Mouse (Mus musculus): ENCODE results near the gene Nolc1.
"Not testable (repeated sequence)": the region's sequence is repeated elsewhere in the genome, so short reads cannot be mapped to it uniquely, and the experiment has no call there.

The Nolc1 gene

GRCm38 (mm10) chr19:46094144-46094543, 18.5 kb downstream of the Nolc1 start:
- DNase-seq, result no peak

- DNase-seq, result no peak
Observed at GRCm38 (mm10) chr19:46095291-46095690, 19.6 kb downstream of the Nolc1 start.

- no peak for DNase-seq
Observed at GRCm38 (mm10) chr19:46096396-46096795, 20.7 kb downstream of the Nolc1 start.

DNA sequence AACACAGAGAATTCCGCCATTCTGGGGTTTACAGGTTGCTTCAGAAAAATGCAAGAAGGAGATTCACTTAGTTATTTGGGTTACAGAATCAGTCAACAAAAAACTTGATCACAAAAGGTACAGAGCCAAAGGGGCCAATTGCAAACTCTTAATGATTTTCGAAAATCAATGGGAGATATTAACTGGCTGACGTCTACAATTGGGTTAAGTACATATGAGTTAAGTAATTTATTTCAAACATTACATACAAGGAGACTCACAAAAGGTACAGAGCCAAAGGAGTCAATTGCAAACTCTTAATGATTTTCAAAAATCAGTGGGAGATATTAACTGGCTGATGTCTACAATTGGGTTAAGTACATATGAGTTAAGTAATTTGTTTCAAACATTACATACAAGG, 23.9 kb downstream of the Nolc1 start:
- no peak for DNase-seq

GRCm38 (mm10) chr19:46103437-46104186, 27.9 kb downstream of the Nolc1 start:
- DNase-seq, result no peak

GRCm38 (mm10) chr19:46104187-46104557, 28.5 kb downstream of the Nolc1 start:
- DNase-seq, result no peak

DNA sequence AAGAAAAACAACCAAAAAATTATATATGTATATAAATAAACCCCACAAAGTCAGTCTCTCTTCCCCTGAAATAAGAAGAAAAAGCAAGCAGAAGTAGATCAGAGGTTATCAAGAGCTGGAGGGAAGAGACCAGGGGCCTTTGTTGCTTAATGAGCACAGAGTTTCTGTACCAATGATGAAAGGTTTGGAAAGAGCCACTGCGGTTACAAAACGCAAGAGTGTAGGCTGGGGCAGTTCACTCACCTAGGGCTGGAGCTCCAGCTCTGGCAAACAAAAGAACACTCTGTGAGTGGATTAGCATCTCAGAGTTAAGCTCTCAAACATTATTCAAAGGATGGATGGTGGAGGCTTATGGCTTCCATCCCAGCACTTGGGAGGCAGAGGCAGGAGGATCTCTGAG, 34.6 kb downstream of the Nolc1 start:
- DNase-seq, result no peak

GRCm38 (mm10) chr19:46110781-46111180, 35.1 kb downstream of the Nolc1 start:
- no peak for DNase-seq

GRCm38 (mm10) chr19:46114617-46115016, 39.0 kb downstream of the Nolc1 start:
- no peak for DNase-seq

GRCm38 (mm10) chr19:46119458-46119857, 43.8 kb downstream of the Nolc1 start:
- no peak for DNase-seq

DNA sequence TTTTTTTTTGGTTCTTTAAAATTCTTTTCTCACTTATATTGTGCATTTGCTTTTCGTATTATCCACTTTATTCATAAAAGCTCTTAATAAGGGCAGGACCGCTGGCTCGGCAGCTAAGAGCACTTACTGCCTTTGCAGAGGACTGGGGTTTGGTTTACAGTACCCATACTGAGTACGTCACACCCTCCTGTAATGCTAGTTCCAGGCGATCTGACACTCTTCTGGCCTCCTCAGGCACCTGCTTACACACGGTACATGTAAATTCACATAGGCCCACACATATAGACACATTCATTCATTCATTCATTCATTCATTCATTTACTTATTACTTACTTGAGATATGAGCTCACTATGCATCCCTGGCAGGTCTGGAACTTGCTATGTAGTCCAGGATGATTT, 45.2 kb downstream of the Nolc1 start:
- no peak for DNase-seq

DNA sequence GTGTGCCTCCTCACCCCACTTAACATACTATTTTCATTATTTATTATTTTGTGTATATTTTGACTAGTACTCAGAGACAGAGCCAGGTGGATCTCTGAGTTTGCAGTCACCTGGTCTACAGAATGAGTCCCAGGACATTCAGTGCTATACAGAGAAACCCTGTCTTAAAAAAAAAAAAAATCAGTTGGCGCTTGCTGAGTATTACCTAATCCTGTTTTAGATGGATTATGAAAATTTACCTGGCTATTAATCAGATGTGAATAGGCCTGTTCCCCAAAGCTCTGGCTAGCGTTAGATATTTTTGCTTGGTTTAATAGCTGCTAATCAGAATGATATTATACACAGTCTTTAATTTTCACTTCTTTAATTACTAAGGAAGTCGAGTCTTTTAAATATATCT, 48.2 kb downstream of the Nolc1 start:
- DNase-seq, result no peak

- DNase-seq, result no peak
Observed at GRCm38 (mm10) chr19:46124651-46125050, 49.0 kb downstream of the Nolc1 start.

DNA sequence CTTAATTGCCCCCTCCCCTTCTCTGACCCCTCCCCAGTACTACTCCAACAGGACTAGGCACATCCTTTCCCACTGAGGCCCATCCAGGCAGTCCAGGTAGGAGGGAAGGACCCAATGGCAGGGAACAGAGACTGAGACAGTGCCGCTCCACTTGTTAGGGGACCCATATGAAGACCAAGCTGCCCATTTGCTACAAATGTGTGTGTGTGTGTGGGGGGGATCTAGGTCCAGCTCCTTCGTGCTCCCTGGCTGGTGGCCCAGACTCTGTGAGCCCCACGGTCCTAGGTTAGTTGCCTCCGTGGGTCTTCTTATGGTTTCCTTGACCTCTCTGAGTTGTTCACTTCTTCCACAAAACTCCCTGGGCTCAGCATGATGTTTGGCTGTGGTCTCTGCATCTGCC, 50.6 kb downstream of the Nolc1 start:
- DNase-seq, result no peak

- not testable (repeated sequence) for DNase-seq
Observed at GRCm38 (mm10) chr19:46129737-46130136, 54.1 kb downstream of the Nolc1 start.

DNA sequence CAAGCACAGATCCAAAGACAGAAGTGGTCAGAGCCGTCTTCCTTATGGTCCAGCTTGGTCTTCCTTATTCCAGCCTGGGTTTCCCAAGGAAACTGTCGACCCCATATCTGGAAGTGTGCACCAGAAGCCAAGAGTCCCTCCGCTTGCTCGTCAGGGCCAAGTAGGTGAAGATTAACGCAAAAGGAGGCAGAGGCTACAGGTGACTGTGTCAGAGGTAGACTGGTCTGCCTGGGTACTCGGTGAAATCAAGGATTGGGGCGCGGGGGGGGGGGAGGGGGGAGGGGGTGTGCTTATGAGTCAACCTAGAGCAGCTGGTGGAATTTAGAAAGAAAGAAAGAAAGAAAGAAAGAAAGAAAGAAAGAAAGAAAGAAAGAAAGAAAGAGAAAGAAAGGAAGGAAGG, 55.6 kb downstream of the Nolc1 start:
- DNase-seq, result no peak

DNA sequence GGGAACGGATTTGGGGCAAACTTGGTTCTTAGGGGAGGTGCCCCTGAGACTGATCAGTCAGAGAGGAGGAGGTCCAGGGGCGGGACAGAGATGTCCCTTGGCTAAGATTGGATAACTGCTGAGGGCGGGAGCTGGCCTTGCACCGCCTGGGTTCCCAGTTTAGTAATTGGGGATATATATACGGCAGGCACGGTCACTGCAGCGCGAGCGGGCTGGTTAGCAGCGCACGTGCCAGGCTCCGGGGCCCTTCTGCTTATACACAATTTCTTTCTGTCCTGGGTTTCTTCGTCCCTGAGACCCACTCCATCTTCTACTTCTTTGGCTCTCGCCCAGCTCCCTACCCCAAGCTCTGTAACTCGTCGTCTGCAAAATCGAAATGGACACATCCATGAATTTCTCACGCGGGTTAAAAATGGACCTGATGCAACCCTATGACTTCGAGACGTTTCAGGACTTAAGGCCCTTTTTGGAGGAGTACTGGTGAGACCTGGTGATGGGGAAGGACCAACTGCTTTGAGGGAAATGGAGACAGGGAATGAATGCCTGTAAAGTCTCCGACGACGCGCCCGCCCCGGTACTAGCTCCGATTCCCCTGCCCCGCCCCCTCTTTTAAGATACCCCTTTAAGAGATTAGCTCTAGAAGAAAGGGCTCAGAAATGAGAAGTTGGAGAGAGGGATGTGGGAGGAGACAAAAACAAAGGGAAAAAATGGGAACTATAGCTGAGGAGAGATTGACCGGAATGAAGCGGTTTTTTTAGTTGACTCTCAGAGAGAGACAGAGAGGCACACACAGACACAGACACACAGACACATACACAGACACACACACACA, 56.2 kb downstream of the Nolc1 start, which contains the start of gene Elovl3:
Gene Elovl3, plus strand, starts transcription at position 204 of the 832 bp plus-strand sequence.
- no peak for DNase-seq

DNA sequence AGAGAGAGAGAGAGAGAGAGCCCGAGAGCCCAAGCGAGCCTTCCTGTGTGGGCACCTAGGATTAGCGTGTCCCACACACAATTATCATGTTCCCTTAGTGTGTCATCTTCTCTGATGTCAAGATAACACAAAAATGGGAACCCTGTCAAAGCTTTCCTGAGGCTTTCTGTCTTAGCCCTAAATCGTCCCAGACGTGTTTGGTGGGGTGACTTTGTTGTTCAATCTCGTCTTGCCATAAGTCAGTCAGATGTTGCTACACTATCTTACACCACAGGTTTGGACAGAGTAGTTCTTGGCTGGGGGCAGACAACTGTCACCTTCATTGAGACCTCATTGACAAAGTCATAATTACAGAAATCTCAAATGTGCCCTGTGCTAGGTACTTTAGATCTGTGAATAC, 56.9 kb downstream of the Nolc1 start:
- no peak for DNase-seq
